Mouse (Mus musculus) MN1 (cell line): ENCODE data around the gene Mrps6.
"Not testable (repeated sequence)": the region's sequence is repeated elsewhere in the genome, so short reads cannot be mapped to it uniquely, and the experiment has no call there.

Source experiments
- DNase-seq: peaks from one replicate; pipeline ENCODE4 v3.0.0-alpha.2; 2016; ENCODE audit warnings: low spot score

Mrps6 gene

DNA sequence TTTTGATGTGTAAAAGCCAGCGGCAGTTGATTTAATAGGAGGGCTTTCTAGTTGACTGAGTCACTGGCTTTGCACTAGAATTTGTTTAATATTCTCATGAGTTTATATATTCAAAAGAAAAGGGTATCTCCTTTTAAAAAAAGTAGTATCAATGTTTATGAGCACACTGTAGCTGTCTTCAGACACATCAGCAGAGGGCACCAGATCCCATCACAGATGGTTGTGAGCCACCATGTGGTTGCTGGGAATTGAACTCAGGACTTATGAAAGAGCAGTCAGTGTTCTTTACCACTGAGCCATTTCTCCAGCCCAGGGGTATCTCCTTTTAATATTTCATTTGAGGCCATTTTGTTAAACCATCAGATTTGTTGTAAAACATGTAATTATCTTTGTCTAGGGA lies 4.8 kb downstream of the Mrps6 start:
- DNase-seq, result no peak

DNA sequence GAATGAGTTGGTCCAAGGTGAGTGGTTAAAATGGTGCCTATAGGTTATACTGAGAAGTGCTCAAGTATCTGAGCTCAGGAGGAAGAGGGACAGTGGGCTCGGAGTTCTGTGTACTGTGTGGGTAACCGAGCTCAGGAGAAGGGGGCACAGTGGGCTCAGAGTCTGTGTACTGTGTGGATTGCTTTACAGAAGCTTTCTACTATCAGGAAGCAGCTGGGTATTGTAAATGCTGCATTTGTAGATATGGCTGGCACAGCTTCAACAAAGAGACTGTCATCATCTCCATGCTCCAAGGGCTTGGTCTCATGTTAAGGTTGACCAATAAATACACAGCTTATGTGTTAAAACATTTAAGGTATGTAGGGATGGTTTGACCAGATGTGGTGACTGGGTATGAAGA lies 6.7 kb downstream of the Mrps6 start:
- DNase-seq, result no peak

DNA sequence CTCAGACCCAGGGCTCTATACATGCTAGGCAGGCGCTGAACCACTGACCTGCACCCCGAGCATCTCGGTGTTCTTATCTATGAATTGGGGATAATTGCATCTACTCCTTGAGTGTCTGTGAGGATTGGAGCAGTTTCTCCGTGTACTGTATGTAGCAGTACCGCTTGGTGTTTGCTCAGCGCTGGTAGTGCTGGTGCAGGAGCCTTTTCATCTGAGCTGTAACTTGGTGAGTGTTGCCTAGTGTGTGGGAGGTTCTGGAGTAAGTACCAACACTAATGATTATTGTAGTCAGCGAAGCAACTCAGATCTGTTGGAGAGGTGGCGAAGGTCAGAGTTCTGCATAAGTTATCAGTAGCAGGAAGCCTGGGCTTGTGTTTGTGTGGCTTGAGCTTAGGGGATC lies 12.3 kb downstream of the Mrps6 start:
- DNase-seq, result no peak

GRCm38 (mm10) chr16:92076797-92077196 lies 18.7 kb downstream of the Mrps6 start:
- DNase-seq, result no peak

- DNase-seq, result no peak
Measured at GRCm38 (mm10) chr16:92083771-92084453, 25.8 kb downstream of the Mrps6 start.

DNA sequence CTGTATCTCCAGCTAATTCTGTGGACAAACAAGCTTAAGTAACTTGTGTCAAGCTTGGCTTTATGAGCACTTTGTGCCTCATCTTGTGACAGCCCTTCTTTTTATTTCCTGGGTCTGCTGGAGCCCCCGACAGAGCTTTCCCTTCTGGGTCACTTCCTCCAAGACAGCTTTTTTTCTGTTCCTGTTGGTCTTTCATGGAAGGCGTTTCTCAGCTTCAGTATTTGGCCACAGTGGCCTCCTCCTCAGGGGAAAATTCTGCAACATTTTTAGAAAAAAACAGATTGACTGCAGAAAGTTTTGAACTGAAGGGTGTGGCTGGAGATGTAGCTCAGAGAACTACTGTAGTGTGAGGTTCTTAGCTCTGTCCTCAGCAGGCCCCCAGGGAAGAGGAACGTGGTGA lies 31.2 kb downstream of the Mrps6 start:
- no peak for DNase-seq

GRCm38 (mm10) chr16:92091876-92092275 lies 33.8 kb downstream of the Mrps6 start:
- DNase-seq, result no peak

- peak; percentile 76 for DNase-seq
Measured at GRCm38 (mm10) chr16:92098351-92099051, 40.4 kb downstream of the Mrps6 start.

- no peak for DNase-seq
Measured at GRCm38 (mm10) chr16:92099598-92099997, 41.5 kb downstream of the Mrps6 start.

DNA sequence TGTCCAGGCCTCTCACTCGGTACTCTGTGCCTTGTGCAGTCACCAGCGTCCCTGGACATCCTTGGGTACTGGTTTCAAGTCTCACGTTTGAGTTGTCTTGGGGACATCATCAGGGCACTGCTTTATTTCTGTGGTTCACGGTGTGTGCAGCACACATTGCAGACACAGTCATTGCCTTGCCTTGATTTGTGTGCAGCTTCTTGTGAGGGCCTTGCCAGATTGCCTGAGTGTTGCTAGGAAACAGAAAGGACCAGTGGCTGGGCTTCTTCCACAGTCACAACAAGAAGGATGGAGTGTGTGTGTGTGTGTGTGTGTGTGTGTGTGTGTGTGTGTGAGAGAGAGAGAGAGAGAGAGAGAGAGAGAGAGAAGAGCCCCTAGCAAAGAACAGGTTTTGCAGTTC lies 42.0 kb downstream of the Mrps6 start:
- DNase-seq, result peak; percentile 44

- peak; percentile 46 for DNase-seq
Measured at GRCm38 (mm10) chr16:92102115-92102514, 44.0 kb downstream of the Mrps6 start.

GRCm38 (mm10) chr16:92102931-92103330 lies 44.9 kb downstream of the Mrps6 start:
- not testable (repeated sequence) for DNase-seq

GRCm38 (mm10) chr16:92103572-92104331 lies 45.7 kb downstream of the Mrps6 start:
- peak; percentile 25 for DNase-seq

DNA sequence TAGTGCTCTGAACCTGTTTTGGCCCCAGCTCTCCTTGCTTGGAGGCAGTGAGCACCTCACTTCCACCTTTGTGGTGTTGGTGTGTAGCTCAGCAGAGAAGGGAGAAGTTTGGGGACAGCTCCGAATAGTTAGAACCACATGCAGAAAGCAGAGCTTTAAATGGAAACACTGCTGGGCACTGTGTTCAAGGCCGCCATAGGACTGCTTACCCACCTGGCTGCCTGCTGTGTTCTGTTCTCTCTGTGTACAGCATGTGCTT lies 46.2 kb downstream of the Mrps6 start:
- no peak for DNase-seq

DNA sequence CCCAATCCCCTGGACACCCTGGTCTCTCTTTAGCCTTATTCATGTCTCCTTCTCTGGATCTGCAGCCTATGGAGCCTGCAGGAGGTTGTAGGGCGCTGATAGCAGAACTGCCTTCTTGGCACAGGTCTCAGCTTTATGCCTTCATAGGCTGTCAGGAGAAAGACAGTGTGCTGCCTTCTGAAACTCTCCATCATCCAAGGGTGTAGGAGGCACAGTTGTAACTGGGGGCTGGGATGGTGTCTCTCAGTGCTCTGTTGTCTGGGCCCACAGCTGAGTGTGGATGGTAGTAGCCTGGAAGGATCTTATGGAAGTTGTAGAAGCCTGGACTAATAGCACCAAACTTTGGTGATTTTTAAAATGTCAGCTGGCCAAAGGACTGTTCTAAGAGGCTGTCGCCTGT lies 46.9 kb downstream of the Mrps6 start:
- DNase-seq, result no peak

- peak; percentile 27 for DNase-seq
Measured at GRCm38 (mm10) chr16:92105631-92106030, 47.6 kb downstream of the Mrps6 start.

- no peak for DNase-seq
Measured at GRCm38 (mm10) chr16:92107346-92107745, 49.3 kb downstream of the Mrps6 start.

GRCm38 (mm10) chr16:92114706-92115241 lies 56.7 kb downstream of the Mrps6 start:
- DNase-seq, result peak; percentile 18

GRCm38 (mm10) chr16:92115611-92116421 lies 57.7 kb downstream of the Mrps6 start:
- DNase-seq, result peak; percentile 82

DNA sequence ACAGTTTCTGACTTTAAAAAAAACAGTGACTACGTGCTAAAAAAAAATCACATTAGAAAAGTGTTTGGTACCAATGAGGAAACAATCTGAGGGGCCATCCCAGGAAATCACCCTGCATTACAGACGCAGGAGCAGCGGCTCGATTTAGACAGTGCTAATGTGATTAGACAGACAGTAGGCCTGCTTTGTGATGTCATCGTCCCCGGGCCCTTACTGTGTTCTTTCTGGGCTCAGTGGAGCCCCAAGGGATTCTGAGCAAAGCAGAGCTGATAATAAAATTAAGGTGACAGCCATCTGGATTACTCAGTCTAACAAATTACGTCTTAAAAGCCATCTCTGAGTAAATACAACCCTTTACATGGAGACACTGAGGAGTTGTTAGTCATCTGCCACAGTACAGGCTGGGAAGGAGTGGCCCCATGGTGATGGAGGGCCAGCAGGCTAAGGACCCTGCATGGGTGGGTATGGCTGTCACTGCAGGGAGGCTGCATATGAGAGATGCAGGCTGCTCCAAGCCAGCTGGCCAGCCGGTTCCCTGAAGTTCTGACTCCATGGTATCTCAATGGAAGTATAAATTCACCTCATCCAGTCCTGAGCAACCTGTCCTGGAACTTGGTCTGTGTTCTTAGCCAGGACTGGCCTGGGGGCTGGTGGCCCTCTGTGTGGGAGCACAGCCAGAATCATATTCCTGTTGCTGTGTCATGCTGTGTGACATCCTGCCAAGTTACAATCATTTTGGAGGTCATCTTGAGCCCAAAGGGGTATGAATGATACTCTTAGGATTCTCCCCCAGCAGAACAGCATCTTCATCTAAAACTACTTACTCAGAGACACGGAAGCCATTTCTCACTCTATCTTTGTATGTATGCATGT lies 59.5 kb downstream of the Mrps6 start:
- DNase-seq, result peak; percentile 94

GRCm38 (mm10) chr16:92119013-92119515 lies 61.0 kb downstream of the Mrps6 start:
- no peak for DNase-seq
